Mouse (Mus musculus) lung, postnatal 0 days (tissue): ENCODE data around the gene Yap1.

Experiments used
- CTCF ChIP-seq: IDR thresholded peaks from 2 replicates; pipeline ENCODE4 v1.5.1; 2016; ENCODE audit warnings: antibody characterized with exemption, mild to moderate bottlenecking
- EP300 ChIP-seq: IDR thresholded peaks from 2 replicates; pipeline ENCODE4 v1.6.1; 2016; ENCODE audit warnings: antibody characterized with exemption, mild to moderate bottlenecking, control low read depth

DNA sequence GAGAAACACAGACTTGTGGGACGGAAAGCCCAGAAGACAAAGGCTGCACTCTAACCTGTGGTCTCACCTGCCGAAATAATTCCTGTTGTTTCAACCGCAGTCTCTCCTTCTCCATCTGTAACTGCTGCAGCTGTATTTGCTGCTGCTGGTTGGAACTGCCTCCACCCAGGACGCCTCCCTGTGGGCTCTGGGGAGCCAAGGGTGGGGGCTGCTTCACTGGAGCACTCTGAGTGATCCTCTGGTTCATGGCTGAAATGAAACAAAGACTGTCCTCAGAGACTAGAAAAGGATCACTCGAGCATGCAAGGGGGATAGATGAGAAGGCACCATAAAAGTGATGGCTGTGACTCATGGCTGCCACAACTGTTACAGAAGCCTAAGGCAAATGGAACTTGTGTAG, 51.5 kb downstream of the Yap1 start:
- TF ChIP-seq CTCF (no peak), EP300 (no peak)
